Mouse (Mus musculus) kidney, adult 2 months (tissue): Measurements from ENCODE around the gene Cenpc1. TPM values are rescaled to one million over a fixed set of nuclear protein-coding genes. Genes with fewer than 3 reads are reported as not detected.

Source experiments
- DNase-seq: peaks from one replicate; pipeline ENCODE4 v3.0.0; 2021
- H3K27ac ChIP-seq: fragments of 200-500 bp; 2 replicates; pipeline ENCODE4 v1.5.1; 2012; ENCODE audit warnings: low read depth, low read length, control low read depth, inconsistent platforms; ENCODE audit not compliant: insufficient read depth
- H3K27me3 ChIP-seq: fragments of 200-500 bp; replicated peaks from 2 replicates; pipeline ENCODE4 v1.6.1; 2012; ENCODE audit warnings: mild to moderate bottlenecking, moderate library complexity, low read length, inconsistent platforms; ENCODE audit not compliant: control insufficient read depth, insufficient read depth
- H3K36me3 ChIP-seq: fragments of 200-500 bp; 2 replicates; pipeline ENCODE4 v1.6.1; 2012; ENCODE audit warnings: mild to moderate bottlenecking, moderate library complexity, low read length, inconsistent platforms; ENCODE audit not compliant: control insufficient read depth, insufficient read depth
- H3K4me1 ChIP-seq: fragments of 200-500 bp; 2 replicates; pipeline ENCODE4 v1.6.1; 2011; ENCODE audit warnings: low read length; ENCODE audit not compliant: control insufficient read depth, insufficient read depth
- H3K4me3 ChIP-seq: fragments of 200-500 bp; 2 replicates; pipeline ENCODE4 v1.5.1; 2011; ENCODE audit warnings: mild to moderate bottlenecking, low read depth, low read length, control low read depth; ENCODE audit not compliant: insufficient read depth
- CTCF ChIP-seq: fragments of 200-500 bp; conservative IDR thresholded peaks from 2 replicates; pipeline ENCODE4 v1.5.1; 2011; ENCODE audit warnings: low read depth, mild to moderate bottlenecking, control low read depth, low read length, moderate library complexity, mixed read lengths; ENCODE audit not compliant: insufficient read depth, insufficient read length
- POLR2A ChIP-seq: fragments of 200-500 bp; IDR thresholded peaks from one replicate; pipeline ENCODE4 v1.6.1; 2011; ENCODE audit warnings: low read depth, low read length, control low read depth
- WGBS: fragments of 180-500 bp; shearing (Covaris S2); methylation state at CpG from one replicate; pipeline ENCODE4 v1.1.7; 2018; 5-methylcytosine and 5-hydroxymethylcytosine counted together
- polyA plus RNA-seq: library from polyadenylated mRNA; depleted of rRNA; stranded (reverse); fragments of >200 nt; gene quantifications from 2 replicates; pipeline ENCODE4 v1.2.3, GENCODE M21; 2012; rRNA removed

The Cenpc1 gene
- polyA plus RNA-seq = 1.9 and 2.6 TPM in 2 replicates

- DNase-seq = peak; percentile 99
- H3K27me3 ChIP-seq = no peaks in the 10 kb centered on the region
- peak within 1 kb of the TSS; percentile 21; the same call in 1 of the 2 replicates for H3K27ac ChIP-seq
- TF ChIP-seq CTCF (no peak), POLR2A (peak; percentile 25)
- under 1% methylated on average over 60 of the region's 60 CpGs for WGBS
- H3K4me1 ChIP-seq = peaks cover 4% of the 10 kb centered on the region; the same call in 1 of the 2 replicates
- peak within 1 kb of the TSS; percentile 62 for H3K4me3 ChIP-seq
- no peaks in the 10 kb centered on the region for H3K36me3 ChIP-seq
Measured at GRCm38 (mm10) chr5:86065101-86065875, at the start of gene Cenpc1. TSS of gene Cenpc1 (minus strand) at chr5:86065583.

- no peaks in the 10 kb centered on the region for H3K27me3 ChIP-seq
- DNase-seq = no peak
- WGBS = 69% methylated on average over 1 of the region's 1 CpGs
- H3K36me3 ChIP-seq = no peaks in the 10 kb centered on the region; the same call in 1 of the 2 replicates
- no peak for TF ChIP-seq POLR2A
- no peak for TF ChIP-seq CTCF
- H3K4me3 ChIP-seq = no peak overlapping the region
- H3K27ac ChIP-seq = no peak overlapping the region
- H3K4me1 ChIP-seq = no peaks in the 10 kb centered on the region
Measured at GRCm38 (mm10) chr5:86113997-86114396, 48.6 kb upstream of the Cenpc1 start.

DNA sequence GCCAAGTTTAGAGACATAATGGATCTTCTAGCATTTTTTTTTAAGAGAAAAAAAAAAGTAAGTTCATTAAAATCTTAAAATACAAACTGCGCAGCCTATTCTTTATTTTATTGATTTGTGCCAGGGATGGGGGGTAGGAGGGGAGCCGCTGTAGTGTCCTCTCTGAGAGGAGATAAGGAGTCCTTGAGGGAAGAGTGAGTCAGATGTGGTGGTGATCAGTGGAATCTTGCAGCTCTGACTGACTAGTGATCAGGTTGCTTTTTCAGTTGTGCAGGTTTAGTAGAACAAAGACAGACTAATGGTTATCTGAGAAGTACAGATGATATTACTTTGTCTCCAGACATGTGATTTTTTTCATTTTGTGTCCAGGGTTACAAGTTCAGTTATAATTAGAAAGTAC, 47.7 kb upstream of the Cenpc1 start:
- no peak overlapping the region for H3K27ac ChIP-seq
- no peak for DNase-seq
- TF ChIP-seq CTCF = no peak
- no peak for TF ChIP-seq POLR2A
- no peaks in the 10 kb centered on the region for H3K36me3 ChIP-seq
- WGBS = 96% methylated on average over 2 of the region's 2 CpGs
- no peak overlapping the region for H3K4me3 ChIP-seq
- H3K27me3 ChIP-seq = no peaks in the 10 kb centered on the region
- H3K4me1 ChIP-seq = no peaks in the 10 kb centered on the region

GRCm38 (mm10) chr5:86111074-86111473, 45.7 kb upstream of the Cenpc1 start:
- 100% methylated on average over 1 of the region's 1 CpGs for WGBS
- H3K36me3 ChIP-seq = no peaks in the 10 kb centered on the region
- no peaks in the 10 kb centered on the region for H3K4me1 ChIP-seq

GRCm38 (mm10) chr5:86106610-86107009, 41.2 kb upstream of the Cenpc1 start:
- WGBS = 74% methylated on average over 2 of the region's 2 CpGs
- H3K27ac ChIP-seq = no peak overlapping the region
- no peak overlapping the region for H3K4me3 ChIP-seq
- no peak for DNase-seq
- no peak for TF ChIP-seq POLR2A
- no peak for TF ChIP-seq CTCF
- H3K4me1 ChIP-seq = no peaks in the 10 kb centered on the region
- no peaks in the 10 kb centered on the region for H3K36me3 ChIP-seq
- no peaks in the 10 kb centered on the region for H3K27me3 ChIP-seq

More at GRCm38 (mm10) chr5:86111074-86111473, 45.7 kb upstream of the Cenpc1 start:
- H3K27me3 ChIP-seq = no peaks in the 10 kb centered on the region
- no peak overlapping the region for H3K27ac ChIP-seq
- H3K4me3 ChIP-seq = no peak overlapping the region
- TF ChIP-seq CTCF (no peak), POLR2A (no peak)
- DNase-seq = no peak

DNA sequence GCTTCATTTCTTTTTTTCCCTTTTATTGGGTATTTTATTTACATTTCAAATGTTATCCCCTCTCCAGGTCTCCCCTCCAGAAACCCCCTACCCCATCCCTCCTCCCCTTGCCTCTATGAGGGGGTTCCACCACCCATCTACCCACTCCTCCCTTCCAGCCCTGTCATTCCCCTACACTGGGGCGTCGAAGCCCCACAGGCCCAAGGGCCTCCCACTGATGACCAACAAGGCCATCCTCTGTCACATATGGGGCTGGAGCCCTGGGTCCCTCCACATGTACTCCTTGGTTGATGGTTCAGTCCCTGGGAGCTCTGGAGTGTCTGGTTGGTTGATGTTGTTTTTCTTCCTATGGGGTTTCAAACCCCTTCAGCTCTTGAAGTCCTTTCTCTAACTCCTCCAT, 36.8 kb upstream of the Cenpc1 start:
- Histone ChIP-seq H3K36me3 (no peaks in the 10 kb centered on the region), H3K4me1 (no peaks in the 10 kb centered on the region), H3K4me3 (no peak overlapping the region), H3K27me3 (no peaks in the 10 kb centered on the region), H3K27ac (no peak overlapping the region)
- TF ChIP-seq CTCF (no peak), POLR2A (no peak)
- no peak for DNase-seq
- 100% methylated on average over 2 of the region's 2 CpGs for WGBS

DNA sequence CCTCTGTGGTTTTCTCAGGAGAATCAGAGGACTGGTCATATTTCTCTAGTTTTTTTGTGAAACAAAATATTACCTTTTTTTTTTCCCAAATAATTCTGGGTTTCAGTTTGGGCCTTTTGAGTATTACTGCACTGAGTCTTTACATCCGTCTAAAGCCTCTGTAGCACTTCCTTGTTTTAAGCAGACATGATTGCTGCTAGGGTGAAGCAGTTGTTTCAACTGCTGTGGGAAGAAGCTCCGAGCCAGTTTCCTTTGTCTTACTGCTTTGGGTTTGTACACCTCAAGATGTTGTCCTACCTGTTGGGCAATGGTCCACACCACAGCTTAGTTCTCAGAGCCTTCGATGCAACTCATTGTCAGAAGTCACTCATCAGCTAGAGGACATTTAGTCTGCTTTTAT, 35.2 kb upstream of the Cenpc1 start:
- H3K27me3 ChIP-seq = no peaks in the 10 kb centered on the region
- no peak overlapping the region for H3K4me3 ChIP-seq
- 80% methylated on average over 3 of the region's 3 CpGs for WGBS
- H3K4me1 ChIP-seq = no peaks in the 10 kb centered on the region
- TF ChIP-seq POLR2A (no peak), CTCF (no peak)
- H3K36me3 ChIP-seq = no peaks in the 10 kb centered on the region
- no peak overlapping the region for H3K27ac ChIP-seq
- DNase-seq = no peak

- H3K27ac ChIP-seq = no peak overlapping the region
- no peak overlapping the region for H3K4me3 ChIP-seq
- no peaks in the 10 kb centered on the region for H3K27me3 ChIP-seq
- TF ChIP-seq POLR2A (no peak), CTCF (no peak)
- no peaks in the 10 kb centered on the region for H3K36me3 ChIP-seq
- no peaks in the 10 kb centered on the region for H3K4me1 ChIP-seq
- no peak for DNase-seq
- 79% methylated on average over 3 of the region's 3 CpGs for WGBS
Measured at GRCm38 (mm10) chr5:86098988-86099387, 33.6 kb upstream of the Cenpc1 start.
